Mouse (Mus musculus): ENCODE measurements around the gene Klf3.
A peak's percentile ranks its signal among the peaks of the same experiment; 100 is the strongest.

The Klf3 gene

DNA sequence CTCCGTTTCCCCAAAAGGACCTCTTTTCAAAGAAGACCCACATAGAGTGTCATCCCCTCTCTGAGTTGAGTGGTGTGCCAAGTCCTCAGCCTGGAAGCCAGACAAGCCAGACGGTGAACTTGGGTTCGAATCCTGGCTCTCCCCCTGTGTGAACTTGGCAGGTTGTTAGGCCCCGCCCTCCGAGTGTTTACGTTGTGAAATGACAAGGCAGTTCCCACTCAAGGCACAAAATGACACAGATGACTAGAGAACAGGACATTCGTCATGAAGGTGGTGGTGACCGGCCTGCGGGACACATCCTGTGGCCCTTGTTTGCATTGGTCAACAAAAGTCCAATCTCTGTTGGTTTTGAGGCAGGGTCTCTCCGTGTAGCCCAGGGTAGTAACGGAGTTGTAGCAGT, 6.7 kb downstream of the Klf3 start:
- DNase-seq (ENCODE audit: low spot score) = no peak

DNA sequence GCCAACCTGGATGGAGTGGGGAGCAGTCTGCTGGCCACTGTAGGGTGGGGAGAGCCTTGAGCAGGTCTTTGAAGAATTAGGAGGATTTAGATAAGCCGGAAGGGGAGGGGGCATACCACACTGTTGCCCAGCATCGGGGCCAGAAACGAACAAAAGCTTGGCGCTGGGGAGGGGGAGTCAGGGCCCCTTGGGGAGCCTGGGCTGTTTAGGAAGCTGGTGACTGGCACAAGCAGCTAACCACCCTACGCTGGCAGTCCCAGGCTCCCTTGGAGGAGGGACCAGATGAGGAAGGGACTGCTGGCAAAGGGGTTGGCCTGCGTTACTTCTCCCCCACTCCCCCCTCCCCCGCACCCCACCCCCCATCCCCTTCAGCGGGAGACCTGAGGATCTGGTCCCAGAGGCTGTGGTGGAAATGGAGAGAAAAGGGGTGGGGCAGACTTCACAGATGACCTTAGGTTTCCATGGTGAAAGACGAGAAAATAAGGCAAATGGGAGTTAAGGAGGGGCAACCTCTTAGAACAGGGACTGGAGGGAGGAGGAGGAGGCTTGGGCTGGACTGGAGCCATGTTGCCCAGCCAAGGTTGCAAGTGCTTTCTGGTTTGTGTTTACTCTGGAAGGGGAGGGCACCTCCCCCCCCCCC, 7.8 kb downstream of the Klf3 start:
- DNase-seq (ENCODE audit: low spot score) = no peak

DNA sequence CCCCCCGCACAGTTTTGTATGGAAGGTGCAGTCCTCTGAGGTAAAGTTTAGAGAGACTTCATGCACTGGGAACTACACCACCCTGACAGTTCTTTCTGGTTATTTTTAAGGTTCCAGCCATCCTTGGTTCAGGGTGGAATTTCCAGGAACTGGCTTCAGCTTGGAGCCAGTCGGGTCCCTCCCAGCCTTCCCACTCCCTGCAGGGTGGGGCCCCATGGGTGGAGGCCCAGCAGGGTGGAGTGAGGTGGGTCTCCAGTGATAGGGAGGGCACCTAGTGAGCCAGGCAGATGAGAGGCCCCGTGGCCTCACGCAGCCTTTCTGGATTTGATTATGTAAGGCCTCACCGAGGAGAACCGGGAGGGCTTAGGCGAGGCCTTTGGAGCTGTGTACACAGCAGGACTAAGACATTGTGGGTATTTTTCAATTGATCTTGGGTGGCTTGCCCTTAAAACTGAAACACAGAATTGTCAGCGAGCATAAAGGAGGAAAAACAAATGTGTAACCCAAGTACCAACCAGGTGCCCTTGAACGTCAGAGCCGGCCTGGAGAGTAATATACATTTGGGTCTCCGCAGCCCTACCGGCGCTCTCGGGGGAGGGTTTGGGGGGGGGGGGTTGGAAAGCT, 8.4 kb downstream of the Klf3 start:
- DNase-seq (ENCODE audit: low spot score) = no peak

DNA sequence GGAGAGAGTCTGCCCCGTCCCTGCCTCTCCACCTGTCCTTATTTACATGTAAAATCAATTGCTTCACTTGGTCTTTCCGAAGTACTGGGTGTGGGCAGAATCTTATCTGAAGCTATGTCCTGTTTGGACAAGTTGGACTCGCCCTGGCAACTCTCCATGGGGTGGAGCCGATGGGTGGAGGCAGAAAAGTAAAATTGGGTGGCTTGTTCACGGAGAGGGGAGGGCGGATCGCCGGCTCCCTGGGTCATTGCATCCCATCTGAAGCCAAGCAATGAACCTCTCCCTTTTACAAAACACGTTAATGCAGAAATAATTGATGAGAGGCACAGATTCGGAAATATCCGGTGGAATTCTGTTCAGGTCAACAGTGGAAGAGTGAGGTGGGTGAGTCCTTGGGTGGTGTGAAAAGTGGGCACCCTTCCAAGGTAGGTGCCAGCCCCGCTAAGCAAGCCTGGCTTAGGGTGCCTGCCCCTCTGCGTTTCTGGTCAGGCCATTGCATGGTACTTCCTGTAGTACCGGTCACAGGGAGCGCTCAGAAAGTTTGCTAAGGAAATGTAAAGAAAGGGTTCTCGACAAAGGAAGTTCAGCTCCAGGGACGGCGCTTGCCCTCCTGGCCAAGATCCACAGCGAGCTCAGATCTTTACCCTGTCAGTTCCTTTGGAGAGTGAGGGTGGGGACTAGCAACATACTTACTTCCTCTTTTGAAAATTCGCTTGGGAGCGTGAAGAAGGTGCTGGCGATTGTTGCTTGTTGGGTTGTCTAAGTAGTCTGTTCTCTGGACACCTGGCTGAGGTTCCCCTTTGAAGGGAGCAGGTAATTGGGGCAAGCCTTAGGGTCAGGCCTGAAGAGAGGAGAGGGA, 9.2 kb downstream of the Klf3 start:
- peak; percentile 78 for DNase-seq (ENCODE audit: low spot score)

DNA sequence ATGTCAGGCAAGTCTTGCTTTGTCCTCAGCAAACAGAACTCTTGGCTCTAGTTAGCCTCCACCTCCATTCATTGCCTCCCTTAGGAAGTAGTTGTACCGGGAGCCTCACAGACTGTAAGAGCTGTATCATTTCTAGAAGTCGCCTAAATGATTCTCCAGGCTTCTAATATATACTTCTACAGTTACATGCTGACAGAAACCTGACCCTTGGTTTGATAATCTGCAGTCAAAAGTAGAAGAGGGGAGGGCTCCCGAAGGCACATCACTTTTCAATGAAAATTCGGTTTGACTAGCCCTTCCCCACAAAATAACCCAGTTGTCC, 9.8 kb downstream of the Klf3 start:
- no peak for DNase-seq (ENCODE audit: low spot score)

DNA sequence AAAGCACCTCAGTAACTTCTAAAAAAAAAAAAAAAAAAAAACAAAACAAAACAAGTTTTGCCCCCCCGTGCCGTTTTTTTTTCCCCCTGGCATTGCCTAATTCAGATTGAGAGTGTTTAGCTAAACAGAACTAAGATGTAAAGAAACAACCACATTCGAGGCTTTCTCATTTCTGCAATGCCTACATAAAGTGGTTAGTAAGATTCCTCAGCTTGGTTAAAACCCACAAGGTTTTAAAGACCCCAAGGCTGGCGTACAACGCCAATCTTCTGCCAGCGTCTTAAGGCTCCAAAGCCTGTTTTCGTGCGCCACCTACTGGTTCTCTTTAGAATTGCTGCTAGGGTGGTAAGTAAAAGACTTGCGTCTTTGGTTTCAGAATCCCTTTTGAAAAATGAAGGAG, 10.2 kb downstream of the Klf3 start:
- peak; percentile 87 for DNase-seq (ENCODE audit: low spot score)

DNA sequence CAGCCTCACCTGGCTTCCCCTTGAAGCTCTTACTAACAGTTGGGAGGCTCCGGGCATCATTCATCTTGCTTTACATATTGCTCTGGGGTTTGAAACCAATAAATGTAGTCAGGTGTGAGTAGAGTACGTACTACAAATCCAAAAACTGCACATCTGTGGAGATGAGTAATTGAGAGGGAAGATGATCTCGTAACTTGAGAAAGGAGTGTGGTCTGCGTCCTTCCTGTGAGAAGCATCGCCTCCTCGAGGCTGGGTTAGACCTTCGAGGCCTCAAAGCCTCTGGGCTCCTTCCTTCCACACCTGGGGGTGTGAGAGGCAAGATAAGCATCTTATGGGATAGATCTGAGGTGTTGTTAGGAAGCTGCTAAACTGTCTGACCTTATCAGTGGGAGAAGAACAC, 11.2 kb downstream of the Klf3 start:
- no peak for DNase-seq (ENCODE audit: low spot score)

DNA sequence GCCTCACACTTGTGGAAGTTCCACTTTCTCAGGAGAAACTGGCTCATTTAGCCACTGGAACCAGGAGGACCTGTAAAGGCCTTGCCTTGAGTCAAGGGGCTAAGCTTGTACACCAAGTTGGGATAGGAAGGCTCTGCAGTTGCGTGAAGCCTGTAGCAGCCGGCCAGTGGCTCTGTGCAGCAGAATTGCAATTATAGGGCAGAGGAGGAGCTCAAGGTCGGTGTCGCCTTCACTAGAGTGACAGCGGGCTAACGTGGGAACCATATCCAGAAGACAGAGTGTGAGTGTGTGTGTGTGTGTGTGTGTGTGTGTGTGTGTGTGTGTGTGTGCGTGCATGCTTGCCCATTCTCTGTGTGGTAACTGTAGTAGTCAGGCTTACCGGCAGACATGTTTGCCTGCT, 12.4 kb downstream of the Klf3 start:
- DNase-seq (ENCODE audit: low spot score) = no peak

DNA sequence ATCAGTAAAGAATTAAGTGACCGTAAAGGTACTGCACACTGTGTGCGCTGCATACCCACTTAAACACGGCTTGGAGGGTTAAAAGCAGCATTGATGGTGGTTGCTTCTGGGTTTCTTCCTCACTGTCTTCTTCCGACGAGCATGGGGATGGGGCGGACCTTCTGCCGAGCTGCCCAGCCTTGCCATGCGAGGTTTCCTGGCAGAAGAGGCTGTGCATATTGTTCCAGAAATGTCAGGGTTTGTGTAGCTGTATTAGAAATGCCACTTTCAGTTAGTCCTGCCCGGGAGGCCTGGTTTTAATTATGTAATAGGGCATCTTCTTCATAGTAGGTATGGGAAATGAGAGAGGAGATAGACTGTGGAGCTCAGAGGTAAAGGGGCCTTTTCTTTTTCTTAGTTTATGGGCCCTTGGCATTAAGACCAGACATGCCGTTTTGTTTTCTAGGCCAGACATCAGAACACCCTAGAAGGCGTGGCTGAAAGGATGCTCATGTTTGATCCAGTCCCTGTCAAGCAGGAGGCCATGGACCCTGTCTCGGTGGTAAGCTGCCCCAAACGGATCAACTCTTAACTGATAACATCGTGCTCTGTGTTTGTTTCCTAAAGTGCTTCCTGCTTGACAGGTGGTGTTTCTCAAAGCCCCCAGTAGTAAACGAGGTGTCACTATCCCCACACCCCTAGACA, 13.2 kb downstream of the Klf3 start:
- no peak for DNase-seq (ENCODE audit: low spot score)

DNA sequence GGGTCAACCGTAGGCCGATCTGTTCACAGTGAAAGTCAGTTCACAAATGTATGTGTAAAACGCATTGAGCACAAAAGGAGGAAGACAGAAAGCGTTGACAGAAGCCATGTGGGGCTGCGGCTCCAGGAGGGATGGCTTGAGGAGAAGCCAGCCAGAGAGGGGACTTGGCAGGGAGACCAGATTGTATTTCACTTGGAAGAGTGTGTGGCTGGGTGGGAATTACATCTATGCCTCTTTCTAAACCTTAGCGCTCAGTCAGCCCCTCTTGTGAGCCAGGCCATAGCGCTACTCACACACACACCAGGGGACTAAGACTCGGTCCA, 13.7 kb downstream of the Klf3 start:
- DNase-seq (ENCODE audit: low spot score) = no peak

DNA sequence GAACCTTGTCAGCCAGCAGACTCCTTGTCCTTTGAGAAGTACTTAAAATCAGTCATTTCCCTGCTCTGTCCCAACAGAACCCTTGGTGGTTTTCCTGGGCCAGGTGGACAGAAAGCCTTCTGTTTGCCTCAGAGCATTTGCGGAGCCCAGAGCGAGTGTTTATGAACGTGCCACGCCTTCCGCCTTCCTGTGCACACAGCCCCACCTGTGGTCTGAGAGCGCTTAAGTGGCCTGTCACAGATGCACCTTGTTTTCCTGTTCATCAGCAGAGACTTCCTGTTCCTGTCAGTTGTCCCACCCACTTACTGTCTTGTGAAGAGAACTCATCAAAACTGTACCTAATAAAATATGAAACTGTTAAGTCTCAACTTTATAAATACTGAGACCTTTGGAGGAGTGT, 16.2 kb downstream of the Klf3 start:
- no peak for DNase-seq (ENCODE audit: low spot score)

DNA sequence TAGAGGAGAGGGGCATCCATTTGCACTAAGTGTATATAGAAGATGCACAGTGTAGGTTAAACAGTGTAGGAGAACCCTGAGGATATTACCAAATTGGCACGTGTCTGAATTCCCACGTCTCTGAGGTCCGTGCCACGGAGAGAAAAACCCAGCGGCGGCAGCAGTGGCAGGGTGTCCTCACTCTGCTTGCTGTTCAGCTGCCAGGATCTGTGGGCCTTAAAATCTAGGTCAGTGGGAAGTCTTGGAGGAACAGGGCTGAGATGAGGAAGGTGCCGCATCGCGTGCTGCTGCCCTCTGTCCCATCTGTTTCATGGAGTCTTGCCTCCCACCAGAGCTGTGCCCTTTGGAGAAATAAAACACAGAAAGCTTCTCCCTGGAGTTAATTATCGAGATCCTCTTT, 16.9 kb downstream of the Klf3 start:
- no peak for DNase-seq (ENCODE audit: low spot score)

DNA sequence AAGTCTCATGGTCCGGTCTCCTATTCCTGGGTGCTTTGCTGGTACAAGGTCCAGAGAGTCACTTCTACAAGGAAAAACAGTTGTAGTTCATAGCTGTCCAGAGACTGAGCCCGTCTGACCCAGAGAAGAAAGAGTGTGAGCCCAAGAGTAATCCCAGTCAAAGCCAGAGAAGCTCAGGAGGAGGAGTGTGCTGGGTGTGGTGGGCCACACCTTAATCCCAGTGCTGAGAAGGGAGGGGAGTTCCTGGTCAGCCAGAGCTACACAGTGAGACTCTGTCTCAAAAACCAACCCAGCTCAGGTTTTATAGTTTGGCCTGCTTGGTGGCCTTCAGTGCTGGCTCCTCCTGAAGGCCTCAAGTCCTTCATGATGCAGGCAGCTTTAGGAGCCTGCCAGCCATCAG, 18.1 kb downstream of the Klf3 start:
- no peak for DNase-seq (ENCODE audit: low spot score)

DNA sequence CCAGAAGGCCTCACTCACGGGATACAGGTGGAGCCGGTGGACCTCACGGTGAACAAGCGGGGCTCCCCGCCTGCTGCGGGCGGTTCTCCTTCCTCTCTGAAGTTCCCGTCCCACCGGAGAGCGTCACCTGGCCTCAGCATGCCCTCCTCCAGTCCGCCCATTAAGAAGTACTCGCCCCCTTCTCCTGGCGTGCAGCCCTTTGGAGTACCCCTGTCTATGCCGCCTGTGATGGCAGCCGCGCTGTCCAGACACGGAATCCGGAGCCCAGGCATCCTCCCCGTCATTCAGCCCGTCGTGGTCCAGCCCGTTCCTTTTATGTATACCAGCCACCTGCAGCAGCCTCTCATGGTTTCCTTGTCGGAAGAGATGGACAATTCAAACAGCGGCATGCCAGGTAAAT, 18.8 kb downstream of the Klf3 start:
- DNase-seq (ENCODE audit: low spot score) = no peak

DNA sequence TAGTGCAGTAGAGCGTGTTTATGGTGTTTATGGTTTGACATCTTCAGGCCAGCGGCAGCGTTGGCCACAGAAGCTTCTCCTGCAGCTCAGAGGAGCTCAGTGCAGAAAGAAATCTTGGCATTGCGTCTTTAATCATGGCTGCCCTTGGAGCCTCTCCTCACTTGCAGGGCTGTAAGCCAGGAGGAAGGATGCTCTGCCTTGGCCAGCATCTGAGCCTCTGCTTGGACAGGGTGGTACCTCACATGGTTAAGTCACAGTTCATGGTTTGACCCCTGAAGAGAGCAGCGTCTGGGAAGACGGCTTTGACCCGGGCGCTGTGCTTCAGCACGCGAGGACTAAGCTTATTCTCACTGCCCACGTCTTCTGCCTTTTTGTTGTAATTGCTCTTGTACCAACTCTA, 20.2 kb downstream of the Klf3 start:
- no peak for DNase-seq (ENCODE audit: low spot score)

DNA sequence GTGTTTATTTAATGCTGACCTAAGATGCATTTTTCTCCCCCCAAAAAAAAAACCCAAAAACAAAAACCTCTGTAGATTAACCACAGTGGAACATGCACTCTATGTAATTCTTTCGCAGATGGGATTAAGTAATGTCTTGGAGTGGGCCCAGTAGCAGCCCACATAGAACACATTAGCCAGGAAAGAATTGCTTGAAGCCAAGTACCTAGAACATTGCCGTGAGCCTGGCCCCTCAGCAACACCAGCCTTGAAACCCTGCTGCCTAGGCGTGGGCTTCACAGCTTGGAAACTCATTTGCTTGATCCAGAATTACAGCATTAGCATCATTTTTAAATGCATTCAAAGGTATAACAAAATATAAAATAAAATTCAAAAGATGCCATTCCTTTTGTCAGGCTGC, 21.6 kb downstream of the Klf3 start:
- no peak for DNase-seq (ENCODE audit: low spot score)

DNA sequence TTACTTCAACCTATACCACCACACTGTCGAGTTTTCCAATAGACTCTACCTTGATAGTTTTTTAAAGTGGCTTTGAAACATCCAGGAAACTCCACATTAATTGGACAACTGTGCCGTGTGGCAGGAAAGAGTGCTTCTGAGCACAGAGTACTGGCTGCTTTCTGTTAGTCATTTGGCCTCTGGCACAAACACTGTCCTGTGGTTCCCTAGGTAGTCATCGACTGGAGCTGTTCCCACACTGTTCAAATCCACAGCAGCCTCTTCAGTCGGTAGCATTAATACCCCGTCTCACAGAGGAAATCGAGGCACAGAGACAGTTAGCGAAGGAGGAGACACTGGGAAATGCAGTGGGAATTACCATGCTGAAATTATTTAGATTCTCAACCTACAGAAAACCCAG, 22.3 kb downstream of the Klf3 start:
- DNase-seq (ENCODE audit: low spot score) = no peak

DNA sequence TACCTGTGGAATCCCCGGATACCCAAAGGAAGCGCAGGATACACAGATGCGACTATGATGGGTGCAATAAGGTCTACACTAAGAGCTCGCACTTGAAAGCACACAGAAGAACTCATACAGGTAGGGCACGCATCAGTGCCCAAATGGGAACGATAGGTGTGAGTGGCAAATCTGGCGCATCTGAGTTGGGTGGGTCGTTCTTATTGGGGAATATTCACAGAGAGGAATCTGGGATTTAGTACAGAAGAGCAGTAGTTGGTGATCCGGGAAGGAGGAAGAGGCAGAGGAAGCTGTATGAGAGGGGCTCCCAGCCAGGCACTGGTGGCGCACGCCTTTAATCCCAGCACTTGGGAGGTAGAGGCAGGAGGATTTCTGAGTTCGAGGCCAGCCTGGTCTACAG, 24.0 kb downstream of the Klf3 start:
- no peak for DNase-seq (ENCODE audit: low spot score)

DNA sequence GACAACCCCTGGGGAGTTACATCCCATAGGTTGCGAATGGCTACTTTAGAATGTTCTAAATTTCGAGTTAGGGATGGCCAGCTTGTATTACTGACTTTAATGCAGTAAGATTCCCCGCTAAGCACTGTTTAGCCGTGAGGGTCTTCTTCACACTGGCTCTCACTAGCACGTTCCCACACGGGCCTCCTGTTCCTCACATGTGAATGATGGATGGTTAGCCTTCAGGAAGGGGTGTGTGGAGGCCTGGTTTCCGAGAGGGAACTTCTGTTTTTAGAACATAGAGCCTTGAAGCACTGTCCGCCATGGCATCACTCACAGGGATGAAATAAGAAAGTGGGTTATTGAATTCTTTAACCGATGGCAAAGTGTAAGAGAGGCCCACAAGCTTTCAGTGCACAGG, 25.1 kb downstream of the Klf3 start:
- no peak for DNase-seq (ENCODE audit: low spot score)

DNA sequence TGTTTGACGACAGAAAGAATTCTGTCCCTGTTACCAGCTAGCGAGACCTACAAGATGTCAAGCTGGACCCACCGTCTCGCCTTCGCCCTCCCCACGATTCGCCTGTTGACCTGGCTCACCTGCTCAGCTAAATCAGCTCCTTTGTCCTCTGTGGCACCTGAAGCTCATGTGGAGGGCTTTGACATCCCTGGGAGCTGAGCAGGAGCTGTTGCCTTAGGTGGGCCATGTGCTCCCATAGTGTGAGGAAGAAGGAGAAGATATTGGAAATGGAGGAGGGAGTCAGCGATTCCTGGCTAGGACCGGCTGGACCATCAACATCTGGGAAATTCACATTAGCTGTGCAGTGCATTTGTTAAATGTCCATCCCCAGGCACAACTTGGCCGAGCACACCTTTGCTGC, 26.4 kb downstream of the Klf3 start:
- DNase-seq (ENCODE audit: low spot score) = no peak

DNA sequence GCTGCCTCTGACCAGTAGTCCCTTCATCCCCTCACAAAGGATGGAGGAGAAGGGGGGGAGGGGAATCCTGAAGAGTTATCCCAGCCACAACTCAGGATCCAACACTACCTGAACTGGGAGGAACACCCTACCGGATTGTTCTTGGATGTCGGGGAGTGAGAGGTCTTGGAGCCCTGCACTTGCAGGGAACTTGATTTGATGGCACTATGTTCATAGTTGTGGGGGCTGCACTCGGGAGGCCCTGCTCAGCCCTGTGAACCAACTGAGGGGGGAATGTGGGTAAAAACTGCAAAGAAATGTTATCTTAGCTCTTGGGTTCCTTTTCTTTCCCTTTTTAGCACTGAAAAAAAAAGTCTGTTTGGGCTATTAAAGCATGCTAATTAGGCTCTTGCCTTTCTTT, 27.6 kb downstream of the Klf3 start:
- no peak for DNase-seq (ENCODE audit: low spot score)

DNA sequence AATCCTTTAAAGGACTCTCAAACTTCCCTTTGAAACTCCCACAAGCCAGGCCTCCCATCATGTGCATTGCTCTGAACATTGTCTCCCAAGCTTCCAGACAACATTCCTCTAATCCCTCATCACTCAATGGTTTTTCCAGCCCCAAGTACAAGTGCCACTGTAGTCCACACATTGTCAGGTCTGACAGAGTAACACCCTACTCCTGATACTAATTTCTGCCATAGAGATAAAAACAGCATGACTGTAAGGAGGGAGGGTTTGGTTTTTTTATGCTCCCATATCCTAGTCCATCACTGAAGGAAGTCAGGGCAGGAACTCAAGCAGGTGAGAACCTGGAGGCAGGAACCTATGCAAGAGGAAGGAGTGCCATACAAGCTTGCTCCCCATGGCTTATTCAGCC, 30.2 kb downstream of the Klf3 start:
- DNase-seq (ENCODE audit: low spot score) = no peak

DNA sequence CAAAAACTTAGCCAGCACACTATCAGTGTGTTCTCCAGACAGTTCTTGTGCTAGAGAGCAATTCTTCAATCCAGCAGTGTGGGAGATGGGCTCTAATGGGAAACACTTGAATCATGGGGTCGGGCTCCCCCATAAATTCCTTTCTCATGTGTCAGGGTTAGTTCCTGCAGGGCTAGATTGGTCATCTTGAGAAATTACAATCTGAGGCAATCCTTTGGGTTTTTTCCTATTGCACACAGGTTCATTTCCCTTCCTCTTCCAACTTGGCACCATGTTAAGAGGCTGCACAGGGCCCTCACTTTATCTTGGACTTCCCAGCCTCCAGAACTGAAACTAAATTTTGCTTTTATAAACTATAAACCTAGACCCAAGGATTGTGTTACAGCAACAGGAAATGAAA, 31.0 kb downstream of the Klf3 start:
- no peak for DNase-seq (ENCODE audit: low spot score)
